Mouse (Mus musculus) midbrain, embryonic 11.5 days (tissue): ENCODE data around the gene Sostdc1. TPM values are rescaled to one million over a fixed set of nuclear protein-coding genes. Genes with fewer than 3 reads are reported as not detected.

ENCODE experiments used
- ATAC-seq: fragments of 200-750 bp; cut with Nextera tagmentation; 2 replicates; pipeline ENCODE4 v1.8.0; 2017; ENCODE audit warnings: moderate TSS enrichment, moderate library complexity; ENCODE audit not compliant: low FRiP score
- DNase-seq: peaks from one replicate; pipeline ENCODE4 v3.0.0; 2015; ENCODE audit warnings: low spot score; ENCODE audit errors: missing footprints
- H3K27ac ChIP-seq: fragments of 300-500 bp; sonication (generic); 2 replicates; pipeline ENCODE4 v1.5.1; 2014; ENCODE audit warnings: low read depth, low read length
- H3K27me3 ChIP-seq: fragments of 300-500 bp; sonication (generic); 2 replicates; pipeline ENCODE4 v1.6.1; 2014; ENCODE audit warnings: mild to moderate bottlenecking, low read length, moderate library complexity, mixed read lengths; ENCODE audit not compliant: control insufficient read depth, insufficient read depth
- H3K36me3 ChIP-seq: fragments of 300-500 bp; sonication (generic); 2 replicates; pipeline ENCODE4 v1.6.1; 2014; ENCODE audit warnings: mild to moderate bottlenecking, low read length, moderate library complexity, mixed read lengths; ENCODE audit not compliant: control insufficient read depth, insufficient read depth
- H3K4me1 ChIP-seq: fragments of 300-500 bp; sonication (generic); 2 replicates; pipeline ENCODE4 v1.6.1; 2014; ENCODE audit warnings: low read length; ENCODE audit not compliant: control insufficient read depth, insufficient read depth
- H3K4me2 ChIP-seq: fragments of 300-500 bp; sonication (generic); 2 replicates; pipeline ENCODE4 v1.6.1; 2014; ENCODE audit warnings: mild to moderate bottlenecking, moderate library complexity
- H3K4me3 ChIP-seq: fragments of 300-500 bp; sonication (generic); 2 replicates; pipeline ENCODE4 v1.5.1; 2014; ENCODE audit warnings: low read depth, low read length
- H3K9ac ChIP-seq: fragments of 300-500 bp; sonication (generic); 2 replicates; pipeline ENCODE4 v1.6.1; 2014; ENCODE audit warnings: low read length
- H3K9me3 ChIP-seq: fragments of 300-500 bp; sonication (generic); 2 replicates; pipeline ENCODE4 v1.6.1; 2016; ENCODE audit warnings: low read length; ENCODE audit not compliant: control insufficient read depth
- WGBS: fragments of 180-500 bp; shearing (Covaris S2); extraction: QIAGEN DNeasy Blood & Tissue Kit; methylation state at CpG from one replicate; pipeline ENCODE4 v1.1.7; 2014; 5-methylcytosine and 5-hydroxymethylcytosine counted together
- polyA plus RNA-seq: library from polyadenylated mRNA; unstranded; fragments of >200 nt; fragmentation: Nextera tagmentation; extraction: Ambion mirVana; gene quantifications from 2 replicates; pipeline ENCODE4 v1.2.1, GENCODE M21; 2014

The Sostdc1 gene
- polyA plus RNA-seq, 1 experiment from 2014 or later: 6.4 TPM

GRCm38 (mm10) chr12:36344131-36344530, 30.2 kb downstream of the Sostdc1 start:
- no peak overlapping the region for H3K27ac ChIP-seq
- no peaks in the 10 kb centered on the region for H3K36me3 ChIP-seq
- no peak overlapping the region for H3K4me3 ChIP-seq
- H3K27me3 ChIP-seq: no peaks in the 10 kb centered on the region
- H3K9ac ChIP-seq: no peak overlapping the region
- ATAC-seq: no peak
- no peaks in the 10 kb centered on the region for H3K4me1 ChIP-seq
- 72% methylated on average over 4 of the region's 4 CpGs for WGBS
- no peak for DNase-seq
- H3K4me2 ChIP-seq: no peak overlapping the region
- H3K9me3 ChIP-seq: no peaks in the 10 kb centered on the region

GRCm38 (mm10) chr12:36360064-36360463, 46.1 kb downstream of the Sostdc1 start:
- H3K9me3 ChIP-seq: no peaks in the 10 kb centered on the region
- H3K27me3 ChIP-seq: no peaks in the 10 kb centered on the region
- no peaks in the 10 kb centered on the region for H3K36me3 ChIP-seq
- ATAC-seq (no peak), DNase-seq (no peak)
- no peak overlapping the region for H3K9ac ChIP-seq
- H3K4me3 ChIP-seq: no peak overlapping the region
- 88% methylated on average over 3 of the region's 3 CpGs for WGBS
- H3K4me1 ChIP-seq: no peaks in the 10 kb centered on the region
- no peak overlapping the region for H3K27ac ChIP-seq
- no peak overlapping the region for H3K4me2 ChIP-seq

- WGBS: 89% methylated on average over 5 of the region's 5 CpGs
- no peak overlapping the region for H3K27ac ChIP-seq
- ATAC-seq: no peak
These were observed 46.8 kb downstream of the Sostdc1 start for GRCm38 (mm10) chr12:36360693-36361092.

GRCm38 (mm10) chr12:36364013-36364412, 50.1 kb downstream of the Sostdc1 start:
- no peaks in the 10 kb centered on the region for H3K36me3 ChIP-seq
- no peak for DNase-seq
- H3K9ac ChIP-seq: no peak overlapping the region
- ATAC-seq: no peak
- no peaks in the 10 kb centered on the region for H3K9me3 ChIP-seq
- no peaks in the 10 kb centered on the region for H3K4me1 ChIP-seq
- no peaks in the 10 kb centered on the region for H3K27me3 ChIP-seq
- no peak overlapping the region for H3K4me3 ChIP-seq
- no peak overlapping the region for H3K4me2 ChIP-seq
- H3K27ac ChIP-seq: no peak overlapping the region
- 87% methylated on average over 4 of the region's 4 CpGs for WGBS

More at GRCm38 (mm10) chr12:36360693-36361092, 46.8 kb downstream of the Sostdc1 start:
- no peak for DNase-seq
- H3K27me3 ChIP-seq: no peaks in the 10 kb centered on the region
- H3K4me2 ChIP-seq: no peak overlapping the region
- H3K4me3 ChIP-seq: no peak overlapping the region
- H3K4me1 ChIP-seq: no peaks in the 10 kb centered on the region
- no peak overlapping the region for H3K9ac ChIP-seq
- no peaks in the 10 kb centered on the region for H3K36me3 ChIP-seq
- no peaks in the 10 kb centered on the region for H3K9me3 ChIP-seq

Other genes with a start within 250 kb of the Sostdc1 start
- gene Ankmy2, start 157.0 kb upstream of the Sostdc1 start, polyA plus RNA-seq: 30.9 and 33.8 TPM in 2 replicates
- gene Bzw2, start 156.1 kb upstream of the Sostdc1 start, polyA plus RNA-seq: 292 and 312 TPM in 2 replicates
- gene Lrrc72, start 60.7 kb upstream of the Sostdc1 start, polyA plus RNA-seq: not detected in 2 replicates
- gene Ispd, start 67.3 kb downstream of the Sostdc1 start, polyA plus RNA-seq: 12.3 and 12.9 TPM in 2 replicates
- 1.1 and 1.7 TPM in 2 replicates for gene D630036H23Rik, start 68.0 kb downstream of the Sostdc1 start, polyA plus RNA-seq